Mouse (Mus musculus) kidney, postnatal 25 days (tissue): Measurements from ENCODE around the gene Dlgap1.
A peak's percentile ranks its signal among the peaks of the same experiment; 100 is the strongest.

ENCODE experiments used
- DNase-seq, 2 experiments: peaks; one replicate each; pipeline ENCODE4 v3.0.0; 2021; ENCODE audit warnings: mixed read lengths in 2 of 2

The Dlgap1 gene

GRCm38 (mm10) chr17:70466413-70466812 lies 497.5 kb downstream of the Dlgap1 start:
- no peak for DNase-seq

- no peak for DNase-seq
These were observed 502.1 kb downstream of the Dlgap1 start for GRCm38 (mm10) chr17:70470970-70471371.

GRCm38 (mm10) chr17:70472162-70472561 lies 503.3 kb downstream of the Dlgap1 start:
- no peak for DNase-seq

- DNase-seq, result no peak
These were observed 505.0 kb downstream of the Dlgap1 start for GRCm38 (mm10) chr17:70473871-70474270.

GRCm38 (mm10) chr17:70483716-70484115 lies 514.8 kb downstream of the Dlgap1 start:
- DNase-seq, result no peak

- no peak for DNase-seq
These were observed 516.8 kb downstream of the Dlgap1 start for GRCm38 (mm10) chr17:70485668-70486067.

GRCm38 (mm10) chr17:70486259-70486658 lies 517.4 kb downstream of the Dlgap1 start:
- DNase-seq, result no peak

- DNase-seq, result no peak
These were observed 518.0 kb downstream of the Dlgap1 start for GRCm38 (mm10) chr17:70486831-70487230.

- no peak for DNase-seq
These were observed 520.0 kb downstream of the Dlgap1 start for GRCm38 (mm10) chr17:70488784-70489265.

GRCm38 (mm10) chr17:70491575-70491974 lies 522.7 kb downstream of the Dlgap1 start:
- no peak for DNase-seq

- DNase-seq, result no peak
These were observed 525.5 kb downstream of the Dlgap1 start for GRCm38 (mm10) chr17:70494338-70494737.

GRCm38 (mm10) chr17:70498256-70498655 lies 529.4 kb downstream of the Dlgap1 start:
- DNase-seq, result no peak

GRCm38 (mm10) chr17:70501933-70502332 lies 533.1 kb downstream of the Dlgap1 start:
- DNase-seq, result no peak

- DNase-seq, result no peak
These were observed 538.9 kb downstream of the Dlgap1 start for GRCm38 (mm10) chr17:70507759-70508158.

- no peak for DNase-seq
These were observed 541.6 kb downstream of the Dlgap1 start for GRCm38 (mm10) chr17:70510441-70510840.

GRCm38 (mm10) chr17:70511401-70511800 lies 542.5 kb downstream of the Dlgap1 start:
- no peak for DNase-seq

- no peak for DNase-seq
These were observed 544.9 kb downstream of the Dlgap1 start for GRCm38 (mm10) chr17:70513736-70514135.

GRCm38 (mm10) chr17:70516506-70516905 lies 547.6 kb downstream of the Dlgap1 start:
- no peak for DNase-seq

GRCm38 (mm10) chr17:70517333-70517732 lies 548.5 kb downstream of the Dlgap1 start:
- DNase-seq, result no peak

- DNase-seq, result no peak
These were observed 552.4 kb downstream of the Dlgap1 start for GRCm38 (mm10) chr17:70521058-70521851.

- DNase-seq, result no peak
These were observed 553.1 kb downstream of the Dlgap1 start for GRCm38 (mm10) chr17:70521971-70522370.

GRCm38 (mm10) chr17:70525990-70526389 lies 557.1 kb downstream of the Dlgap1 start:
- no peak for DNase-seq

- DNase-seq, result peak in 1 of 2 experiments; percentile 5
These were observed 558.2 kb downstream of the Dlgap1 start for GRCm38 (mm10) chr17:70527101-70527500.
